In the genomic region with DNA sequence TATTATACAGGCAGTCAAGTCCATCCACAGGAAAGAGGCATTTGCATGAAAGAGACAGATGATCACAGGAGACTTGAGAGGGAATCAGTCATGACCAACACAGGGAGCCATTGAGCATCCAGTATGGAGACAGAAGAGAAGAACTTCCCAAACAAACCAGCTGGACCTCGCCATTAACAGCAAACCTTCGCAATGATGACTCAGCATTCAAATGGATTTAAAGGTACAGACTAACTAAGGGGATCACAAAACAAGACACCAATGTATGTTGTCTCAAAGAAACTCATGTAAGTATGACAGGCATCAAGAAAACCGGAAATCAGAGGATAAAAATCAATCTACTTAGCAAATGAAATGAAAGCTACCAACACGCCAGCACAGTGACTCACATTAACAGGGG, we compare ENCODE assay signal across 25 mouse cellular contexts.
"Had no signal": no experiment of that assay in that cellular context is flagged by ENCODE, and none has a peak within 500 bp of the region (broad histone marks: within the 10 kb centered on the region; RNA-seq: fewer than 3 reads in every experiment).

No protein-coding gene starts in this region.

- H3K36me3 ChIP-seq: embryonic facial prominence, embryonic 10.5 days; embryonic facial prominence, embryonic 12.5 days; embryonic facial prominence, embryonic 13.5 days; embryonic facial prominence, embryonic 15.5 days; forebrain, embryonic 10.5 days; forebrain, embryonic 12.5 days; forebrain, embryonic 15.5 days had no signal

- H3K4me2 ChIP-seq: embryonic facial prominence, embryonic 12.5 days; embryonic facial prominence, embryonic 13.5 days; embryonic facial prominence, embryonic 15.5 days; forebrain, embryonic 12.5 days; forebrain, embryonic 13.5 days; forebrain, embryonic 15.5 days had no signal

- H3K27me3 ChIP-seq: embryonic facial prominence, embryonic 12.5 days; embryonic facial prominence, embryonic 13.5 days; embryonic facial prominence, embryonic 15.5 days; forebrain, embryonic 12.5 days; forebrain, embryonic 13.5 days; forebrain, embryonic 15.5 days had no signal

- H3K9ac ChIP-seq: embryonic facial prominence, embryonic 12.5 days; embryonic facial prominence, embryonic 13.5 days; embryonic facial prominence, embryonic 15.5 days; forebrain, embryonic 12.5 days; forebrain, embryonic 13.5 days; forebrain, embryonic 15.5 days; forebrain, postnatal 0 days had no signal

- H3K4me1 ChIP-seq: embryonic facial prominence, embryonic 10.5 days; embryonic facial prominence, embryonic 12.5 days; embryonic facial prominence, embryonic 13.5 days; embryonic facial prominence, embryonic 15.5 days; forebrain, embryonic 10.5 days; forebrain, embryonic 12.5 days; forebrain, embryonic 13.5 days; forebrain, embryonic 15.5 days had no signal

- H3K27ac ChIP-seq: embryonic facial prominence, embryonic 10.5 days; embryonic facial prominence, embryonic 12.5 days; embryonic facial prominence, embryonic 13.5 days; embryonic facial prominence, embryonic 15.5 days; forebrain, embryonic 10.5 days; forebrain, embryonic 12.5 days; forebrain, embryonic 13.5 days; forebrain, embryonic 15.5 days; gastrocnemius, adult 2 months; heart, adult 2 months had no signal

- H3K9me3 ChIP-seq: embryonic facial prominence, embryonic 10.5 days; embryonic facial prominence, embryonic 12.5 days; embryonic facial prominence, embryonic 13.5 days; embryonic facial prominence, embryonic 15.5 days; forebrain, embryonic 12.5 days; forebrain, embryonic 13.5 days; forebrain, embryonic 15.5 days had no signal

- DNase-seq: cerebellum, adult 9-10 months; cerebellum, adult 9-11 months; cerebellum, postnatal 10 days; cerebellum, postnatal 14 days; cerebellum, postnatal 25 days; cerebellum, postnatal 36 days; embryo, embryonic 11 days; forebrain, postnatal 0 days; gastrocnemius, adult 2 months; gastrocnemius, postnatal 10 days; gastrocnemius, postnatal 14 days; gastrocnemius, postnatal 25 days; gastrocnemius, postnatal 36 days; heart, adult 11 months; heart, adult 18-20 months; heart, adult 2 months had no signal

- H3K4me3 ChIP-seq: embryonic facial prominence, embryonic 10.5 days; embryonic facial prominence, embryonic 12.5 days; embryonic facial prominence, embryonic 13.5 days; embryonic facial prominence, embryonic 15.5 days; erythroblast, embryonic 14.5 days; forebrain, embryonic 10.5 days; forebrain, embryonic 12.5 days; forebrain, embryonic 13.5 days; forebrain, embryonic 15.5 days; gastrocnemius, adult 2 months; heart, adult 2 months had no signal
